Mouse (Mus musculus) embryonic facial prominence, embryonic 15.5 days (tissue): ENCODE results near the gene Casp7. TPM values are rescaled to one million over a fixed set of nuclear protein-coding genes. Genes with fewer than 3 reads are reported as not detected.
"Not testable (repeated sequence)": the region's sequence is repeated elsewhere in the genome, so short reads cannot be mapped to it uniquely, and the experiment has no call there.

Source experiments
- ATAC-seq: fragments of 200-750 bp; cut with Nextera tagmentation; 2 replicates; pipeline ENCODE4 v1.8.0; 2017; ENCODE audit warnings: low read depth, moderate TSS enrichment; ENCODE audit not compliant: insufficient number of reproducible peaks, low FRiP score, low TSS enrichment
- H3K27ac ChIP-seq: fragments of 300-500 bp; sonication (generic); replicated peaks from 2 replicates; pipeline ENCODE4 v1.5.1; 2015; ENCODE audit warnings: mild to moderate bottlenecking, inconsistent platforms
- H3K27me3 ChIP-seq: fragments of 300-500 bp; sonication (generic); 2 replicates; pipeline ENCODE4 v1.6.1; 2015; ENCODE audit warnings: inconsistent platforms
- H3K36me3 ChIP-seq: fragments of 300-500 bp; sonication (generic); 2 replicates; pipeline ENCODE4 v1.6.1; 2015; ENCODE audit warnings: mild to moderate bottlenecking, inconsistent platforms
- H3K4me1 ChIP-seq: fragments of 300-500 bp; sonication (generic); 2 replicates; pipeline ENCODE4 v1.6.1; 2015; ENCODE audit warnings: inconsistent platforms
- H3K4me2 ChIP-seq: fragments of 300-500 bp; sonication (generic); replicated peaks from 2 replicates; pipeline ENCODE4 v1.6.1; 2015; ENCODE audit warnings: mild to moderate bottlenecking, inconsistent platforms
- H3K4me3 ChIP-seq: fragments of 300-500 bp; sonication (generic); replicated peaks from 2 replicates; pipeline ENCODE4 v1.5.1; 2015; ENCODE audit warnings: mild to moderate bottlenecking, inconsistent platforms
- H3K9ac ChIP-seq: fragments of 300-500 bp; sonication (generic); 2 replicates; pipeline ENCODE4 v1.6.1; 2015; ENCODE audit warnings: inconsistent platforms
- H3K9me3 ChIP-seq: fragments of 300-500 bp; sonication (generic); replicated peaks from 2 replicates; pipeline ENCODE4 v1.6.1; 2016; ENCODE audit warnings: inconsistent platforms
- WGBS: fragments of 180-500 bp; shearing (Covaris S2); methylation state at CpG from one replicate; pipeline ENCODE4 v1.1.7; 2015; 5-methylcytosine and 5-hydroxymethylcytosine counted together
- polyA plus RNA-seq: library from polyadenylated mRNA; unstranded; fragments of >200 nt; fragmentation: Nextera tagmentation; extraction: Ambion mirVana; gene quantifications from 2 replicates; pipeline ENCODE4 v1.2.1, GENCODE M21; 2015

Casp7 gene
- polyA plus RNA-seq, result 25.0 and 25.1 TPM in 2 replicates

- WGBS, result under 1% methylated on average over 78 of the region's 78 CpGs
- H3K27me3 ChIP-seq, result peaks cover 11% of the 10 kb centered on the region
Measured at GRCm38 (mm10) chr19:56396669-56397621, at the start of gene Casp7. Gene Casp7, plus strand, starts transcription at chr19:56397129.

DNA sequence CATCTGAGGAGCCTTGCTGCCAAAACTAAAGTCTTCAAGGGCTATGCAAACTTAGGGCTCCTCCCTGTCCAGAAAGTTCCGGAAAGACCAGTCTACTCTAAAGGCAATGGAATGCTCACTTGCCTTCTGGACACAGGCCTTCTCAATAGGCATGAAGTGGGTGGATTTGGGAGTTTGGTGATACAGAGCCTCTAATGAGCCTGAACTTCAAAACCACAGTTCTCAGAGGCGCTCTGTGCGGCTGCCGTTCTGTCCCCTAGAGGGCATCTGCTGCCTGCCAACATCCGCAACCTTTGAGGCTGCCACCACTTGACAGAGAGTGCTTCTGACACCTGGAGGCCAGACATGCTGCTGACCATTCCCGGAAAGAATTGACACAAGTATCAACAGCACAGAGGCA is 47.6 kb upstream of the Casp7 start:
- Histone ChIP-seq H3K9me3 (no peaks in the 10 kb centered on the region), H3K36me3 (no peaks in the 10 kb centered on the region), H3K4me2 (no peak overlapping the region), H3K27ac (no peak overlapping the region), H3K4me3 (no peak overlapping the region), H3K9ac (no peak overlapping the region), H3K27me3 (0 out of 2 replicates have a peak, but pooled peaks cover 3% of the 10 kb centered on the region), H3K4me1 (0 out of 2 replicates have a peak, but pooled peaks cover 8% of the 10 kb centered on the region)
- ATAC-seq, result no peak
- WGBS, result 28% methylated on average over 6 of the region's 6 CpGs

More at GRCm38 (mm10) chr19:56396669-56397621, at the start of gene Casp7:
- H3K4me1 ChIP-seq, result peaks cover 20% of the 10 kb centered on the region
- no peaks in the 10 kb centered on the region for H3K9me3 ChIP-seq
- H3K9ac ChIP-seq, result peak within 1 kb of the TSS; percentile 64
- ATAC-seq, result peak; percentile 66
- H3K4me3 ChIP-seq, result peak within 1 kb of the TSS; percentile 68
- peak within 1 kb of the TSS; percentile 84 for H3K27ac ChIP-seq
- no peaks in the 10 kb centered on the region for H3K36me3 ChIP-seq
- H3K4me2 ChIP-seq, result peak within 1 kb of the TSS; percentile 93

DNA sequence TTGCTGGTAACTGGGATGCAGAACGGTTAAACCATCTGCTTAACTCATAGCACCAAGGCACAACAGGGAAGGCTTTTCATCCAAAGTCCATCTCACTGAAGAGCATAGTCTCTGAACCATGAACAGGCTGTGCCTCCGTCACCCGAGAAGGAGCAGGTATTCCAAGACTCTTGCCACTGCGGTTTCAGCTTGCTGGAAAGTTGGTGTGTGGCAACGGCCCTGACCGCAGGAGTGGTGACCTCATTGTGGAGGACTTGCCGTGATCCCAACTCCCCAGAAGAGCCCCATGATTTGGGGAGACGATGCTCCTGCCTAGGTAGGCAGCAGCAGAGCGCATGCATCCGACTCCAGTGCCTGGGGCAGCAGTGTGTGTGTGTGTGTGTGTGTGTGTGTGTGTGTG is 43.2 kb upstream of the Casp7 start:
- Histone ChIP-seq H3K4me2 (no peak overlapping the region), H3K27me3 (0 out of 2 replicates have a peak, but pooled peaks cover 3% of the 10 kb centered on the region), H3K36me3 (no peaks in the 10 kb centered on the region), H3K9me3 (no peaks in the 10 kb centered on the region), H3K4me1 (no peaks in the 10 kb centered on the region), H3K27ac (no peak overlapping the region), H3K9ac (no peak overlapping the region), H3K4me3 (no peak overlapping the region)
- no peak for ATAC-seq
- WGBS, result 79% methylated on average over 10 of the region's 10 CpGs

GRCm38 (mm10) chr19:56355201-56355600 is 41.7 kb upstream of the Casp7 start:
- 81% methylated on average over 12 of the region's 12 CpGs for WGBS
- no peak for ATAC-seq
- Histone ChIP-seq H3K4me2 (no peak overlapping the region), H3K9me3 (no peaks in the 10 kb centered on the region), H3K27ac (no peak overlapping the region), H3K27me3 (0 out of 2 replicates have a peak, but pooled peaks cover 3% of the 10 kb centered on the region), H3K9ac (no peak overlapping the region), H3K4me3 (no peak overlapping the region), H3K4me1 (no peaks in the 10 kb centered on the region), H3K36me3 (no peaks in the 10 kb centered on the region)

DNA sequence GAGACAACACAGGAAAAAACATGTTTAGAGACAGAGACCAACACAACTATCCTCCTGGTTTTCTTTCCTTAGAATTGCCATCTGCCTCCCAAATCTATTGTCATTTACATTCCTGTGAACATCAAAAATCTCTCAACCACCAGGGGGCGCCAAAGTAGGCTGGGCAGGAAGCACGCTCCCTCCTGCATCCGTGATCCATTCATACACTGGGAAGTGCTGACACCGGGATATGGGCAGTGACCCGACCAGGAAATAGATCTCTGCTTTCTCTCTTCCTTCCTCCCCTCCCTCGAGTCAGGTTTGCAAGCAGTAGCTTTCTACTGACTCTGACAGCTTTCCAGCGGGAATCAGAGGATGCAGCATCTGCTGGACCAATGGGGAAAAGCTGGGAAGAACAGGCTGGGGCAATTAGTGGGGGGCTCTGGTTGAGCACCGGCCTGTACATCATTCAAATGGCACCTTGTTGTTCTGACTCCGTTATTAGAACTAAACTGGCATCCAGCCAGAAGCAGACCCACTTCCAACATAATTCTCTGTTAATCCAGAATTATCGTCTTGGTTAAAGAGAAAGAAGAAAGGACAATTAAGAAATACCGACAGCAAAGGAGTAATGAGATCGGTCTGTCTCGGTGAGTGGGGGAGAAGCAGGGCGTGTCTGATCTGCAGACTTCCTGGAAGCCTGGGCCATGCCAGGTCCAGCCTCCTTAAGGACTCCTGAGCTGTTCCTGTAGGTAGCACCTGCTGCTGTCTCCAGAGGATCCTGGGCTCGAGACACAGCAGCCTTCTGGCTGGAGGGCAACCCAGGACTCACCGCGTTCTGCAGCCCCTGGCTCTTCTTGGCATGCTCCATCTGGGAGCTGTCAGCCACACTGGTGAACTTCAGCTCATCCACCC is 40.2 kb upstream of the Casp7 start:
- Histone ChIP-seq H3K4me1 (no peaks in the 10 kb centered on the region), H3K4me3 (no peak overlapping the region), H3K9ac (no peak overlapping the region), H3K36me3 (no peaks in the 10 kb centered on the region), H3K27ac (no peak overlapping the region), H3K9me3 (no peaks in the 10 kb centered on the region), H3K27me3 (0 out of 2 replicates have a peak, but pooled peaks cover 3% of the 10 kb centered on the region), H3K4me2 (no peak overlapping the region; the same call in 1 of the 2 replicates)
- ATAC-seq, result no peak; the same call in 1 of the 2 replicates
- WGBS, result 33% methylated on average over 17 of the region's 17 CpGs

DNA sequence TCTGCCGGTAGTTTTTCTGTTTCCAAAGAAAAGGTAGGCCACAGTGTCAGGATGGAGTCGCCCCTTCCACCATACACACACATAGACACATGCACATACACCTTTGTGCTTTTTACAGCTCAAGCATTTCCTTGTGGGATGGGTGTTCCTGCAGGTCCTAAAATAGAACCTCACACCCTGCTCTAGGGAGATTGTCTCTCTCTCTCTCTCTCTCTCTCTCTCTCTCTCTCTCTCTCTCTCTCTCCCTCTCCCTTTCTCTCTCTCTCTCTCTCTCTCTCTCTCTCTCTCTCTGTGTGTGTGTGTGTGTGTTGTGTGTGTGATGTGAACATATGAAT is 39.6 kb upstream of the Casp7 start:
- H3K27ac ChIP-seq, ATAC-seq, H3K9ac ChIP-seq, H3K36me3 ChIP-seq, H3K4me2 ChIP-seq, H3K4me3 ChIP-seq, H3K4me1 ChIP-seq, H3K27me3 ChIP-seq, H3K9me3 ChIP-seq: not testable (repeated sequence)
- WGBS, result 76% methylated on average over 2 of the region's 2 CpGs

DNA sequence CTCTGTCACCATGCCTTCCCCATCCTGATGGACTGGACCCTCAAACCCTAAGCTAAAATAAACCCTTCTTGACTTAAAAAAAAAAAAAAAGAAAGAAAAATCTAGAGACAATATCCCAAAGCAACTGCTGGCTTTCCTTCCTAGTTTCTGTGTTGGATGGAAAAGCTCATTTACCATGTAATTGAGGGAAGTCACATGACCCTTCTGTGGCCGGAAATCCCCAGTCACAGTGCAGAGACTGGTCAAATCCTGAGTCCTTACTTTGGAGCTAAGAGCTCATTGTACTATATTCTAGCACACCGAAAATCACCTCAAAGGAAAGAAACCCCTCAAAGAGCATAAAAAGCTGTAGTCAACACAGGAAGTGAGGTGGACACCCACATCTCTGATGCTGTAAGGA is 38.0 kb upstream of the Casp7 start:
- Histone ChIP-seq H3K36me3 (no peaks in the 10 kb centered on the region), H3K27me3 (0 out of 2 replicates have a peak, but pooled peaks cover 3% of the 10 kb centered on the region), H3K4me1 (no peaks in the 10 kb centered on the region), H3K9me3 (no peaks in the 10 kb centered on the region), H3K4me3 (no peak overlapping the region), H3K9ac (no peak overlapping the region), H3K27ac (no peak overlapping the region), H3K4me2 (no peak overlapping the region)
- ATAC-seq, result no peak
- 57% methylated on average over 2 of the region's 2 CpGs for WGBS

GRCm38 (mm10) chr19:56363721-56364460 is 33.0 kb upstream of the Casp7 start:
- Histone ChIP-seq H3K4me2 (no peak overlapping the region), H3K4me1 (no peaks in the 10 kb centered on the region), H3K36me3 (no peaks in the 10 kb centered on the region), H3K27me3 (no peaks in the 10 kb centered on the region), H3K9ac (no peak overlapping the region), H3K4me3 (no peak overlapping the region), H3K9me3 (no peaks in the 10 kb centered on the region), H3K27ac (no peak overlapping the region)
- 65% methylated on average over 15 of the region's 15 CpGs for WGBS
- ATAC-seq, result no peak

DNA sequence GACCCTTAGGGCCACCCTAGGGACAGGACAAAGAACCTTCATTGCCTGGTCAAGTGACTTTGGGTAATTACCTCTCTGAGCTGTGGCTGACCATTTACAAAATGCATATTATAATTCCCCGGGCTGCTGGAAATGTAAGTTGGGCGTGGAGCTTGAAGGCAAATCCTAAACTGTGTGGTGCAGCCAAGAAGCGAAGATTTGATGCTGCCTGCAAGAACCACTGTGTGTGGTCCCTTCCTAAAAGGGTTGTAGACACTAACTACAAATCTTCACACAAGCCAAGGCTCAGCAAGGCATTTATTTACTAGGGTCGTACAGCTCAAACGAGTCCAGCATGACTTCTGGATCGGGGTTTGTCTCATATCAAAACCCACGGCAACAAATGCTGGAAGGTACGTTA is 32.4 kb upstream of the Casp7 start:
- Histone ChIP-seq H3K9ac (no peak overlapping the region), H3K9me3 (no peaks in the 10 kb centered on the region), H3K27me3 (no peaks in the 10 kb centered on the region), H3K4me2 (no peak overlapping the region), H3K4me1 (no peaks in the 10 kb centered on the region), H3K36me3 (no peaks in the 10 kb centered on the region), H3K27ac (no peak overlapping the region), H3K4me3 (no peak overlapping the region)
- no peak for ATAC-seq
- WGBS, result 68% methylated on average over 8 of the region's 8 CpGs

GRCm38 (mm10) chr19:56366168-56366567 is 30.8 kb upstream of the Casp7 start:
- H3K27me3 ChIP-seq, result no peaks in the 10 kb centered on the region
- no peaks in the 10 kb centered on the region for H3K9me3 ChIP-seq
- H3K4me1 ChIP-seq, result no peaks in the 10 kb centered on the region
- H3K9ac ChIP-seq, result no peak overlapping the region
- no peak overlapping the region for H3K4me3 ChIP-seq
- H3K4me2 ChIP-seq, result no peak overlapping the region
- no peaks in the 10 kb centered on the region for H3K36me3 ChIP-seq
- 67% methylated on average over 11 of the region's 11 CpGs for WGBS
- H3K27ac ChIP-seq, result no peak overlapping the region
- ATAC-seq, result no peak
